Mouse (Mus musculus): ENCODE results near the gene Chic2.

Chic2 gene

DNA sequence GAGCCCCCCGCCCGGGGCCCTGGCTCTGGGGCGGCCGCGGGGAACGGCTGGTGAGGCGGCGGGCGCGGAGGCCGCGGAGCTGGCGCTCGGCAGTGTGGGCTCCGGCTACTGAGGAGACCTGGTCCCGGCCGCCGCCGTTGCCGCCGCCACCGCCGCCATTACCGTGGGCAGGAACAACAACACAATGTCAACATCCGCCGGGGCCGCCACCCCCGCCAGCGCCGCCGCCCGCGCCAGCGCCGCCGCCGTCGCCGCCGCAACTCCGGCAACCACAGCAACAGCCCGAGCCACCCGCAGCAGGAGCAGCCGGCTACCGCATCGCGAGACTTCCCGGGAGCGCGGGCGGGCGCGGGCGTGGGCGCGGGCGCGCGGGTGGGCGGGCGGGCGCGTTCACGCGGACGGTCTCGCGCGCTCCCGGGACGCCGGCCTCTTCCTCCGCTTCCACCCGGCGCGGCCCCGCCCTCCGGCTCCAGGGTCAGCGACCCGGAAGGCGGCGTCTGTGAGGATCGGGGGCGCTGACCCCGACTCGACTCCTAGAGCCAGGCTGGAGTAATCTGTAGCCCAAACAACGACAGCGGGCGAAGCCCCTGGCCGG, at the start of gene Chic2:
Gene Chic2, minus strand, starts transcription at position 465 of the 595 bp plus-strand sequence.
- peak; percentile 88 for DNase-seq

DNA sequence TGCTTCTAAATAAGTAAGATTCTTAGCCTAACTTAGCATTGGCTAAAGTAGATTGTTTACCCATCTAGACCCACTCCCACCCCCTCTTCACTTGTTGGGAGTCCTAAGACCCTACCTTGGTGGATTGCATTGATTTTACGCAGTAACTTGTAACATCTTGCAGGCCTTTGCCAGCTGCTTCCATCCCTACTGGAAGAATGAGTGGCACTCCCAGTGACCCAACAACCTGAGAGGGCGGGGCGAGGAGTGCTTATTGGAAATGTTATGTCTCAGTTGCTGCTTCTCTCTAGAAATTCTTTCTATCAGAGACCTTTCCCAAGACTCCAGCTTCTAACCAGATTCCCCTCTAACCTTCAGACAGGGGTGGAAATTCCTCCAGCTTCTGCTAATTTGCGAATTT, 41.3 kb upstream of the Chic2 start:
- DNase-seq, result no peak

DNA sequence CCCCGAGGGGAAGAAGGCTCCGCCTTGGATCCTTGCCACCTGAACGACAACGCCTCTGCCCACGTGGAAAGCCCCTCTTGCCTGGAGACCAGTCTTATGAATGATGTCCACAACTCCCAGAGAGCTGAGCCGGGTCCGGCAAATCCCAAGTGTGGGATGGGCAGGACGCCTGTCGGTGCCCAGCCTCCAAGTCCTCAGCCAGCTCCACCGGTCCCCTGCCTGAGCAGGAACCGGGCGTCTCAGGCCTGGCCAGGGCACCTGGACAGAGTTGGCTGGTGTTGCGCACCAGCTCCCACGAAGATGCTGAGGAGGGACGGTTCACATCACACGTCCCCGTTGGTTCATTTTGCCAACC, 40.9 kb upstream of the Chic2 start:
- DNase-seq, result no peak

DNA sequence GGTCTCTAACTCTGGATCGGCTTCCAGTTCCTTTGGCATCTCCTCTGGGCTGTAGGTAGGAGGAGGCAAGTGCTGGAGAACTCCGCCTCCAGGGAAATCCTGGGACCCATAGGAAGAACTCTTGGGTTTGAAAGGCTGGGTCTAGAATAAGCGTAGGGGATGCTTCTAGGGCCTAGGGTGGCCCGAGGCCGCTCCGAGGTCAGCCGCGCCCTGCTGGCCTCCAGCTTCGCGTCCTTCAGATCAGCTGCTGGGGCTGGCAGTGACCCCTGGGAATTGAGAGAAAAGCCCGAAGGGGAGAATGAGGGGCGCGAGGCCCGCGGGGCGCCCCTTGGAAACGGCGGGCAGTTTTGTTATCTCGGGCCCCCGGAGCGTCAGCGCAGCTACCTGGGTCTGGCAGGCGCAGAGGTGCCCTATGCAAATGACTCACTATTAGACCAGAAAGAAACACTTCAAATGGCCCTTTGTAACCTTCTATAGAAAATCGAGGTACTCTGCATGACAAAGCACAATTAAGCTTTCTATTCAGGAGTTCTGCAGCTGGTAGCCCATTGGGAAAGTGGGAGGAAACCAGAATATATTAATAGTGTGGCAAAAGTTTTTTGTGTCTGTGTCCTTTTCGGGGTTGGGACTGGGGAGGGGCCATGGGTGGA, 40.4 kb upstream of the Chic2 start:
- DNase-seq, result no peak

DNA sequence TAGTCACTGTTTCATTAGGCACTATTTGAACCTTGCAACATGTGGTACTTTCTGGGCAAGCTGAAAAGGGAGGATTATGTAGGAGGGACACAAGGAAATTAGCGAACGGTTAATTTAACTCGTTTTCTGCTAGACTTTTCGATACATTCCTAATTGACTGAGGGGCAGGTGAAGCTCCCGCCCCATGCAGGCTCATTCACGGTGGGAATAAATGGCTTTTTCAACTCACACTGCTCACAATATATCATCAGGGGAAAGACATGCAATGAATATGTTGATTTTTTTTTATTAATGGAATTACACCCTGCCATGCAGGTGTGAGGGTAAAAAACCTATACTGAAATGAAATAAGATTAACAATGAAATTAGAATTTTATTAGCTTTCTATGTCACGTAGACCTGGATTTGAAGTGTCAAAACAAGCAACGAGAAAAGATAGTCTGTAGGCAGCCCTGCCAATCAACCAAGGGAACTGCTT, 39.9 kb upstream of the Chic2 start:
- DNase-seq, result no peak

DNA sequence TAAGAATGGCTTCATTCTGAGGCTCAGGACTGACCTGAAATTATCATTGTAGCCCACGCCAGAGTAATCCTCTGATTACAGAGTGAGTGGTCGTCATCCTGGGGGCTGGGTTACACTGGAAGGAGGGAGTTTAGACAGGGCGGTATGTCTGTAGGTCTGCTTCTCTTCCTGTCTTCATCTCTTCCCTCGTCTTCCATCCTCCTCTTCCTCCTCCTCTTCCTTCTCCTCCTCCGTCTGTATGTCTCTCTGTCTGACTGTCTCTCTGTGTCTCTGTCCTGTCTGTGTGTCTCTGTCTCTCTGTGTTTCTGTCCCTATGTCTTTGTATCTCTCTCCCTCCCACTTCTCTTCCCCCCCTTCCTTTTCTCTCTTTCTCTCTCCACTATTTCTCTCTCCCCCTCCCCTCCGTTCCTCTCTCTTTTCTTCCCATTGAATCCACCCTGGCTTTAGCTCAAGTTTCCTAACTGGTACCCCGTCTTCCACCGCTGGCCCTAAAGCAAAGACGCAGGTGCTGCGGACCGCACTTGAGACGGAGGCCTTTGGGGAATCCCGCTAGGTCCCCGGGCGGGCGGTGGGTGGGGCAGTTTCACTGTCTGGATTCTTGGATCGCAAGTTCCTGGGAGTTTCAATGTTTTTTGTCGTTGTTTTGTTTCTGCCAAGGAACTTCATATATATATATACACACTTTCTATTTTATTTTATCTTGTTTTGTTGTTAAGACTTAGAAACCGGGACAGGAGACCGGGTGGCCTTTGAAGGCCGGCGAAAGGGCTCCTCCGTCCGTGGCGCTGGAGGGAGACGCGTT, 39.2 kb upstream of the Chic2 start:
- DNase-seq, result no peak

DNA sequence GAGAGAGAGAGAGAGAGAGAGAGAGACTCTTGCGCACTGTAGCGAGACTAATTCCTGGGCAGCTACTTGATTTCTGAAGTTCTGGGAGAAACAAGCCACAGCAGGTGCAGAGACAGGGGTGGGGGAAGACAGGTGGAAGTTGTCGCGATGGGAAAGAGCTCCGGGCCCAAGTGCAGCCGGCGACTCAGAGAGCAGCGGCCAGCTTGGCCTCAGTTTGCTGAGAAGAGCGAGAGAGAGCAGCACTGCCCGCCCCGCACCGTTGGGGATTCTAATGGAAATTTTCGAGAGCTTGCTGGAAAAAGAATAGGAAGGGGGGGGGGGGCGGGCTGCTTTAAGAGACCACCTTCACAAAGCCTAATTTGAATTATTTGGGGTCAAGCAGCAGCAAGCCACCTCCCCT, 38.5 kb upstream of the Chic2 start:
- DNase-seq, result no peak

DNA sequence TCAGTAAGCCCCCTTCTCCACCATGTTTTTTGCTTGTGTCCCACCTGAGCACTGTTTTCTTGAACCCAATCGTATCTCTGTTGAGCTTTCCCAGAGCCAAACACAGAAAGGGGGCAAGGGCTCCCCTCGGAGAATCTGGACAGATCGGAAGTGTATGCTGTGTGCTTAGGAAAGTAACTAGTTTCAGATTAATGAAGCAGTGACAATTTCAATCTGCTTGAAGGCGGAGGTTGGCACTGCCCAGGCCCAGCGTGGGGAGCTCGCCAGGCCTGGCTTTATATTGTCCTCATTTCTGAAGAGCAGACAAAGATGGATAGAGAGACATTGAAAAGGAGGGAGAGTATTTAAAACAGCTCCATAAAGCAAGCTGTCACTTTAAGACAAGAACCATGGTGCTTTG, 37.9 kb upstream of the Chic2 start:
- DNase-seq, result no peak

DNA sequence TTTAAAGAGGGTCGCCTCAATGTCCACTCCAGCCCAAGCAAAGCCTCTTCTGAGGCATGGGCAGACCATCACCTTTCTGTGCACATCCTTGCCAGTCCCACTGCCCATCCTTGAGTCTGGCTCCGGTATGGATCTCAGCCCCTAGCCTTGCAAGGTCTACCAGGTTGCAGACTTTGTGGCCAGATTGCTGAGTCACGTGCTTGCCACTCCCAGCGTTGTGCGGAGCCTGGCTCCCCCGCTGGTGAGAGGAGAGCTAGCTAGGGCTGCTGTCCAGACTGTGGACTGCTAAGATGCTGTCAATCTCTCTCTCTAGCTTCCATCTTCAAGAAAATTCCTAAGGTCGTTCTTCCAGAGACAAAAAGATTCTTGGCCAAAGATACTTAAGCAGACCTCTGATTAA, 35.0 kb upstream of the Chic2 start:
- no peak for DNase-seq

DNA sequence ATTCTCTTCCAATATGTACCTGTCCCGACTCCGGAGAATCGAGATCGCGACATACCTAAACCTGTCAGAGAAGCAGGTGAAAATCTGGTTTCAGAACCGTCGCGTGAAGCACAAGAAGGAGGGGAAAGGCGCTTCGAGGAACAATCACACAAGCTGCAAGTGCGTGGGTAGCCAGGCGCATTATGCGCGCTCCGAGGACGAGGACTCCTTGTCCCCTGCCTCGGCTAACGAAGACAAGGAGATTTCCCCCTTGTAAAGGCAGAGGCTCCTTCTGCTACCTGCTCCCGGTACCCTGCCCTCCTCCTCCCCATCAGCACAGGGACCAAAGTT, 32.4 kb upstream of the Chic2 start:
- DNase-seq, result no peak

DNA sequence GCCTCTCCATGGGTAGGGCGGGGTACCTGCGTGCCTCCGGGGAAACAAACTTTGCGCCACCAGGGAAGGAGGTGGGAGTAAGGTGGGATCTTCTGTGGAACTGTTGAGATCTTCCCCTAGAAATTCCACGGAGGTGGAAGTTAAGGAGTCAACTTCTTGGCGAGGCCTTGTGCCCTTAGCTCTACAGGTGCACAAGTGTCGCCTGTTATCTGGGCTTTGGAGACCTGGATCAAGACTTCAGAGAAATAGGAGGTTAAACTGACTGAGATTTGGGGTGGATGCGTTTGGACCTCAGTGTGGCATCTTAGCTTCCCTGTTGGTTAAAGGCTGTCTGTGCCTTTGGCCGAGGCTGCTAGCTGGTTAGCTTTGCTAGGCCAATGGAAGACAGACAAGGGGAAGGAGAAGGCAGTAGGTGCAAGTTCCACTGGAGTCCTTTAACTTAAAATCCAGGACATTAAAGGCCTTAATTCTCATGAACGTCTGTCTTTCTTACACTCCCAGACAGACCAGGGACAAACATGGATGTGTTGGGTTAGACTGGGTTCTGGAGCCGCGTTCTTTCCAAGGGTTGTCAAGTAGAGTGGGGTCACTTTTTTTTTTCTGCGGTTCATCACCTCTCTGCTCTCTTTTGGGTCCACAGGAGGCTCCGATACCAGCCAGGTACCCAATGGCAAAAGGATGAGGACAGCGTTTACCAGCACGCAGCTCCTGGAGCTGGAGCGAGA, 31.9 kb upstream of the Chic2 start:
- no peak for DNase-seq

DNA sequence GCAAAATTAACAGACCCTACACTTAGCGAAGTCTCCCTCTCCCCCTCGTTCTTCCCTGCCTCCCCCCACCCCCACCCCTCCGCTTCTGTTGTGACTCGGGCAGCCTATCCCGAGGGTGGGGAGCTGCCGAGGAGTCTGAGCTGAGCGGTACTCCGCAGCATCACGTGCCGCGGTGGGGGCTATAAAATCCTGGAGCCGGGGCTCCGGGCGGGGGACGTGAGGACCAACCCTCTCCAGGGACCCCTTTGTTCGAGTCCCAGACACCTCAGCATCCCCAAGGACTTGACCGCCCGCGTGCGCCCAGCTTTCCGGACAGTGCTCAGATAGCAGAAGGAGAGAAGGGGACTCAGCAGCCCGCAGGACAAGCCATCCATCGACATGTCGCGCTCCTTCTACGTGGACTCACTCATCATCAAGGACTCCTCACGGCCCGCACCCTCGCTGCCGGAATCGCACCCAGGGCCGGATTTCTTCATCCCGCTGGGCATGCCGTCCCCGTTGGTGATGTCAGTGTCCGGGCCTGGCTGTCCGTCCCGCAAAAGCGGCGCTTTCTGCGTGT, 30.9 kb upstream of the Chic2 start, which contains the start of gene Gsx2:
Gene Gsx2, plus strand, starts transcription at position 219 of the 559 bp plus-strand sequence.
- DNase-seq, result no peak

DNA sequence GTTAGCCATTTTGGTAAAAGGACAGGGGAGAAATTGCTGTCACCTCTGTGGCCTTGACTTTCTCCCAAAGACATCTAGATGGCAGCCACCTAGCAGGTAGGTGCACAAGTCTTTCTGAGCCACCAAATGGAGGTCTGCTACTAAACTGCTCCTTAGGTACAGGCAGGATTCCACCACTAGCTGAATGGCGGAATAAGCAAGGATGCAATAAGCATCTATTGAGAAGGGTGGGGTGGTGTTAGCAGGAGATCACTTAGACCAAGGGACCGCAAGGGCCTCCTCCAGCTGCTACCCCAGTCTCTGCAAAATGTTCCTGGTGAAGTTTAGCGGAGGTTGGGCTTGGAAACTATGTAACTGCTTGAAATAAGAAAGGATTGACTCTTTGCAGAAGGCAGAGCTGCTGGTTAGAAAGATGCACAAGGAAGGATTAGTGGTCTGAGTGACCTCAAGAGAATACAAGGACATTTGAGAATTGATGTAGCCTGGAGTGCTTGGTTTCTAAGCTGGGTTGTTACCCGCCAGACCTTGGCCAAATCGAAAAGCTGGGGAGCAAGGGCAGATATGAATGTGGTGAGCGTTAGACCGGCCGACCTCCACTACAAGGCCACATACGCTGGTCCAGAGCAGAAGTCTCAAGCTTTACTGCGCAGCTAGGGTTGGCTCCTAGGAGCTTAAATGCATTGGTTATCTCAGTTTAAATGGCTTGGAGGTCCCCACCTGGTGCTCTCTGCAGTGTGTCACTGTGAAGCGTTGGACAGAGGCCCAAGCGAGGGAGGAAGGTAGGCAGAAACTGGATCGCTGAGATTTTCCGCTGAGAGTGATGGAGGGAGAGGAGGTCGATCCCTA, 30.2 kb upstream of the Chic2 start:
- no peak for DNase-seq

DNA sequence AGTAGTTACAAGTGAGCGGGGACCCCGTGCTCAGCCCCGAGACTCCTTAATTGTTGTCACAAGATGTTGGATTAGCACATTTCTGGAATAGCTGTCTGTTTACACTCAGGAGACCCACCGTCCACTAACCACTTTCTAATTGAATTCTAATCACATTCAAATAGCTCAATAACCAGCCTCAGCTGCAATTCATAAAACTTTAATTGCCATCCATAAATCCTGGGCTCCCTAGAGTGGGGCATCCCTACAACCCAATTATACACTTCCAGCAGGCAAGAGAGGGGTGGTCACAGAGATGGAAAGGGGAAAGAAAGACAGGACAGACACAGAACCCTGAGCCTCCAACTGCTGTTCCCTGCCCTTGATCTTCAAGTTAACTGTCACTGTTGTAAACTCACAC, 29.6 kb upstream of the Chic2 start:
- no peak for DNase-seq

DNA sequence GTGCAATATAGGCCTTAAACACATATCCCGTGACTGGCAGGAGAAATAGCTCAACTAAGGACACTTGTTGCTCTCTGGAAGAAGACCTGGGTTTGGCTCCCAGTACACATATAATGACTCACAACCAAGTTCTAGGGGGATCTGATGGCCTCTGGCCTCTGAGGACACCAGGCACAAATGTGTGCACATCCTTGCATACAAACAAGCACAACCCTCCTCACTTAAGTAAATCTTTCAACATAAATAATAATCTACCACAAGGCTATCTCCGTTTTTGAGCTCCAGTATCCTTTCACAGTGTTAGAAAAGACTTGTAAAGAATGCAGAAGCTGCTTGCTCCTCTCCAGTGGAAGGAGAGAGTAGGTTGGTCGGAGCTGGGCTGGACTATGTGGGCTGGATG, 29.1 kb upstream of the Chic2 start:
- DNase-seq, result no peak

DNA sequence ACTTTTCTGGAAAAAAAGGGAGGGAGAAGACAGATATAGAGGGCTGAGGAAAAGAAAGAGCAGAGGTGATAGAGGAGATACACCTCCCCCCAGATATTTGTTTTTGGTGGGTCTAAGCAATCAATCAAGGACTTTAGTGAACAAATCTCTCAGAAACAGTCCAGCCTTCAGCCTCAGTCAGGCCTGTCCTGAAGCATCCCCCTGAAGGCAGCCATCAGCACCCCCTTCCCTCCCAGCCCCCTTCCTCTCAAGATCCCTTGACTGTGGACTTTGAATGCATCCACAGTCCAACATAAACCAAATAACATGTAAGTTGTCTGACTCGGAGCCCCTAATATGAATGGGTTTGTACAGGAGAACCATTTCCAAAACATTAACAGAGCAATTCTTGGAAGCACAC, 28.6 kb upstream of the Chic2 start:
- no peak for DNase-seq

DNA sequence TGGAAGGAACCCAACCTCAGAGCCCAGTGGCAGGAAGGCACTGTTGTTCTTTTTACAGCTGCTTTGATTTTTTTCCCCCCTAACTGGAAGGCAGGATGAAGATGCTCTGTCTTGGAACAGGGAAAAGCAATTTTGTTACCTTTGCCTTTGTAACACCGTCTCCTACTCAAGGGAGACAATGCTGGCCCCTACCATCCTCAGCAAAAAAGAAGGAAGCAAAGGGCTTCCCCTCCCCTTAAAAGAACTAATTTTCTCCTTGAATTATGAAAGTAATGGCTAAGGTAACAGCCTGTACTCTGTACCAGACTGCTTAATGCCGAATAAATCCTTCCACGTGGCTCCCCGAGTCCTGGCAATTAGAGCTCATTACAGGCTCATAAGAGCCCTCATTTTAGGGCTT, 28.0 kb upstream of the Chic2 start:
- DNase-seq, result no peak

DNA sequence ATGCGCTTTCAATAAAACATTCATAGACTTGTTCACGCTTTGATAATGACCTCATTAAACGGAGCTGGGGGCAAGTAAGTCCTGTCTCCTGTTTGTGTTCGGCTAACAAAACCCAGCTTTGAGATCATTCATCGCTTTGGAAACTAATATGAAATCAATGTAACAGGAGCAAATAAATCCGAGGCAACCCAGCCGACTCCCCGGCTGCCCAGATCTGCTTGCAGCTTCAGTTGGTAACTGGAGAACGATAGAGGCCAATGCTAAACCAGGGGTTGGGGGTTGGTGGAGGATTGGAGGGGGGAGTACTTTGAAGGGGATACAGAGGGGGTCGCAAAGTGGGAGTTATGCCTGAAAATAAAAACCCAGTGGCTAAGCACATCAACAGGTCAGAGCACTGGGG, 27.4 kb upstream of the Chic2 start:
- no peak for DNase-seq

DNA sequence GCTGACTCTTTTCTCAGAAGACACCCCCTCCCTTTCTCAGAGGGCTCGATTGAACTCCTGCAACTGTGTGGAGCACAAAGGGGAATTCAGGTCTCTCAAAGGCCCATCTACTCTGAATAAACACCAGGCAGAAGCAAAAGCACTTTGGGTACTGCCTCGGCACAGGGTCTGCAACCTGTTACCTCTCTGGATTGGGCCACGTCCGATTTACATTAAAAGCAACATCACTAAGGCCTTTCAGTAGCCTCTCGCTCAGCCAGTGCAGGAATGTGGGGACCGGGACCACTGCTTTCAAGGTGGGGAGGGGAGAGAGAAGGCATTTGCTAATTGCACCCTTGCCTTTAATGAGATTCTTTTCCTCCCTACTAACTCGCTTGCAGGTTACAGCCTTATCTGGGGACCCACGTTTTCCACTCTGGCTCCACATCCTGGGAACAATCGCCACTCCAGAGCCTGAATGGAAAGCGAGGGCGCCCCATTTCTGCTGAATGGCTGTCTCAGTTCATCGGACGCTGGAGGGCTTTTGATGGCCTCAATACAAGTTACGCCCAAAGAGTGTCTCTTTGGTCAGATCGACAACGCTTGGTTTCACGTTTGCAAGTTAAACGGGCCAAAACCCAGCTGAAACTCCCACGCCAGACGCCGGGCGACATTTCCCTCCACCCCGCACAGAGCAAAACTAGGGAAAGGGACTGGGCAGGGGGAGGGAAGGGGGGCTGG, 26.2 kb upstream of the Chic2 start:
- no peak for DNase-seq

DNA sequence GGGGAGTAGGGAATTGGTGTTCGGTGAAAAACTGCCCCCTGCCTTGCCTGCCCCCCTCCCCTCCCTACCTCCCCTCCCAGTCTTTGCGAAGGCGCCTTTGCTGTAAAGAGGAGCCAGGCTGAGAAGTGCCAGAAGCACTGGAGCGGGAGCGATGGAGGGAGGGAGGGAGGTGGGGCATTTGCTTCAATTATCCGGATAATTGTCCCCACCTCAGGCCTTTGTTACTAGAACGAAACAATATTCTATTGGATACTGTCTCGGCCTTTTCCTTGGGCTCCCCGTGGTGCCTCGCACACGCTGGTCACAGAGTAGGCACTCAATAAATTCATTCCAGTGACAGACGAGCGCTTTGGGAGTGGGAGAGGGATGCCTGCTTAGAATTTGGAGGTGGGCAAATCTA, 25.6 kb upstream of the Chic2 start:
- DNase-seq, result no peak

DNA sequence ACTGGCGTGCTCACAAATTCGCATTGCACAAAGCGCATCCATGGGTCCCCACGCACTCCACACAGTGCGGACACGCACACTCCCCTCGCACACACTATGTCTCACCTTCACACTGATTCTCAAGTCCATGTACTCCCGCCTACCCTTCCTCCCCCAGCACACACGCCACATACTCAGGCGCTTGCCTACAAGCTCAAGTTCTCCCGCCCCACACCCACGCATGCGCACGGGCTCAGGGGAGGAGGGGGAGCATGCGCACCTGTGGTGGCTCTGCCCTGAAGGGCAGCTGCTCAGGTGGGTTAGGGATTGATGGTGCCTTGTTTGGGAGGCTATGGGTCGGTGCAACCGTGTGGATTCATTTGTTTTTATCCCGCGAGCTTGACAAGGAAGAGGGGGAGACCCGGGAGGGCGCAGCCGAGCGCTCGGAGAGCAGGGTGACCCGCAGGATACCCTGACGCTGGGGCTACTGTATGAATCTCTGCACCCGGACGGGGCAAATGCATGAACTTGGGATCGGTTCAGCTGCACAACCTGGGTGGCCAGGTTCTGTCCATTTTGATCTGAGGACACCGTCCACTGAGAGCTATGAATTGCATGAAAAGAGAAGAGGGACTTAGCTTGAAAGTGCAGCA, 22.7 kb upstream of the Chic2 start:
- DNase-seq, result no peak
